Mouse (Mus musculus): ENCODE results near the gene Rasgef1b. TPM values are rescaled to one million over a fixed set of nuclear protein-coding genes. Genes with fewer than 3 reads are reported as not detected.

Rasgef1b gene
- polyA plus RNA-seq, 1 experiment from 2014 or later, result 59.7 TPM

GRCm38 (mm10) chr5:99370636-99371035 lies 358.2 kb downstream of the Rasgef1b start:
- 90% methylated on average over 5 of the region's 5 CpGs for WGBS

GRCm38 (mm10) chr5:99369256-99369655 lies 359.6 kb downstream of the Rasgef1b start:
- Histone ChIP-seq H3K4me1 (ENCODE audit: control insufficient read depth, insufficient read depth, low read length) (no peaks in the 10 kb centered on the region), H3K9me3 (replicated peaks; ENCODE audit: control insufficient read depth, low read length, poor library complexity, severe bottlenecking) (no peaks in the 10 kb centered on the region), H3K4me2 (ENCODE audit: low read length) (no peak overlapping the region), H3K27me3 (ENCODE audit: control insufficient read depth, insufficient read depth, low read depth, low read length) (no peaks in the 10 kb centered on the region), H3K36me3 (ENCODE audit: control insufficient read depth, insufficient read depth, low read length) (no peaks in the 10 kb centered on the region), H3K9ac (ENCODE audit: low read depth, low read length) (no peak overlapping the region), H3K27ac (ENCODE audit: low read length) (no peak overlapping the region), H3K4me3 (ENCODE audit: low read depth, low read length) (no peak overlapping the region)
- 82% methylated on average over 6 of the region's 6 CpGs for WGBS
- ATAC-seq, result no peak

More at GRCm38 (mm10) chr5:99370636-99371035, 358.2 kb downstream of the Rasgef1b start:
- Histone ChIP-seq H3K4me3 (ENCODE audit: low read depth, low read length) (no peak overlapping the region), H3K4me1 (ENCODE audit: control insufficient read depth, insufficient read depth, low read length) (no peaks in the 10 kb centered on the region), H3K4me2 (ENCODE audit: low read length) (no peak overlapping the region), H3K9ac (ENCODE audit: low read depth, low read length) (no peak overlapping the region), H3K27ac (ENCODE audit: low read length) (no peak overlapping the region), H3K9me3 (replicated peaks; ENCODE audit: control insufficient read depth, low read length, poor library complexity, severe bottlenecking) (no peaks in the 10 kb centered on the region), H3K27me3 (ENCODE audit: control insufficient read depth, insufficient read depth, low read depth, low read length) (no peaks in the 10 kb centered on the region), H3K36me3 (ENCODE audit: control insufficient read depth, insufficient read depth, low read length) (no peaks in the 10 kb centered on the region)
- ATAC-seq, result no peak

GRCm38 (mm10) chr5:99368615-99369014 lies 360.2 kb downstream of the Rasgef1b start:
- Histone ChIP-seq H3K9ac (ENCODE audit: low read depth, low read length) (no peak overlapping the region), H3K4me3 (ENCODE audit: low read depth, low read length) (no peak overlapping the region)
- WGBS, result 96% methylated on average over 1 of the region's 1 CpGs

GRCm38 (mm10) chr5:99360531-99360930 lies 368.3 kb downstream of the Rasgef1b start:
- no peak overlapping the region for H3K27ac ChIP-seq (ENCODE audit: low read length)
- H3K27me3 ChIP-seq (ENCODE audit: control insufficient read depth, insufficient read depth, low read depth, low read length), result no peaks in the 10 kb centered on the region
- ATAC-seq, result no peak
- no peaks in the 10 kb centered on the region for H3K9me3 ChIP-seq (replicated peaks; ENCODE audit: control insufficient read depth, low read length, poor library complexity, severe bottlenecking)
- no peaks in the 10 kb centered on the region for H3K36me3 ChIP-seq (ENCODE audit: control insufficient read depth, insufficient read depth, low read length)
- H3K9ac ChIP-seq (ENCODE audit: low read depth, low read length), result no peak overlapping the region
- 79% methylated on average over 3 of the region's 3 CpGs for WGBS
- H3K4me1 ChIP-seq (ENCODE audit: control insufficient read depth, insufficient read depth, low read length), result no peaks in the 10 kb centered on the region
- no peak overlapping the region for H3K4me2 ChIP-seq (ENCODE audit: low read length)
- H3K4me3 ChIP-seq (ENCODE audit: low read depth, low read length), result no peak overlapping the region

More at GRCm38 (mm10) chr5:99368615-99369014, 360.2 kb downstream of the Rasgef1b start:
- H3K27me3 ChIP-seq (ENCODE audit: control insufficient read depth, insufficient read depth, low read depth, low read length), result no peaks in the 10 kb centered on the region
- no peaks in the 10 kb centered on the region for H3K4me1 ChIP-seq (ENCODE audit: control insufficient read depth, insufficient read depth, low read length)
- no peak overlapping the region for H3K4me2 ChIP-seq (ENCODE audit: low read length)
- no peaks in the 10 kb centered on the region for H3K36me3 ChIP-seq (ENCODE audit: control insufficient read depth, insufficient read depth, low read length)
- ATAC-seq, result no peak
- H3K27ac ChIP-seq (ENCODE audit: low read length), result no peak overlapping the region
- no peaks in the 10 kb centered on the region for H3K9me3 ChIP-seq (replicated peaks; ENCODE audit: control insufficient read depth, low read length, poor library complexity, severe bottlenecking)

GRCm38 (mm10) chr5:99359251-99359650 lies 369.6 kb downstream of the Rasgef1b start:
- no peak for ATAC-seq
- H3K27me3 ChIP-seq (ENCODE audit: control insufficient read depth, insufficient read depth, low read depth, low read length), result no peaks in the 10 kb centered on the region
- H3K27ac ChIP-seq (ENCODE audit: low read length), result no peak overlapping the region
- no peaks in the 10 kb centered on the region for H3K36me3 ChIP-seq (ENCODE audit: control insufficient read depth, insufficient read depth, low read length)
- no peak overlapping the region for H3K4me2 ChIP-seq (ENCODE audit: low read length)
- H3K9me3 ChIP-seq (replicated peaks; ENCODE audit: control insufficient read depth, low read length, poor library complexity, severe bottlenecking), result no peaks in the 10 kb centered on the region
- 92% methylated on average over 5 of the region's 5 CpGs for WGBS
- H3K4me1 ChIP-seq (ENCODE audit: control insufficient read depth, insufficient read depth, low read length), result no peaks in the 10 kb centered on the region
- no peak overlapping the region for H3K9ac ChIP-seq (ENCODE audit: low read depth, low read length)
- no peak overlapping the region for H3K4me3 ChIP-seq (ENCODE audit: low read depth, low read length)

- H3K27me3 ChIP-seq (ENCODE audit: control insufficient read depth, insufficient read depth, low read depth, low read length), result no peaks in the 10 kb centered on the region
- H3K4me1 ChIP-seq (ENCODE audit: control insufficient read depth, insufficient read depth, low read length), result no peaks in the 10 kb centered on the region
- H3K36me3 ChIP-seq (ENCODE audit: control insufficient read depth, insufficient read depth, low read length), result no peaks in the 10 kb centered on the region
- H3K9ac ChIP-seq (ENCODE audit: low read depth, low read length), result no peak overlapping the region
- no peak overlapping the region for H3K4me3 ChIP-seq (ENCODE audit: low read depth, low read length)
- 80% methylated on average over 5 of the region's 5 CpGs for WGBS
- no peak for ATAC-seq
- H3K27ac ChIP-seq (ENCODE audit: low read length), result no peak overlapping the region
- no peak overlapping the region for H3K4me2 ChIP-seq (ENCODE audit: low read length)
- no peaks in the 10 kb centered on the region for H3K9me3 ChIP-seq (replicated peaks; ENCODE audit: control insufficient read depth, low read length, poor library complexity, severe bottlenecking)
Measured at GRCm38 (mm10) chr5:99354640-99355132, 374.2 kb downstream of the Rasgef1b start.

GRCm38 (mm10) chr5:99350030-99350429 lies 378.8 kb downstream of the Rasgef1b start:
- Histone ChIP-seq H3K27ac (ENCODE audit: low read length) (no peak overlapping the region), H3K4me1 (ENCODE audit: control insufficient read depth, insufficient read depth, low read length) (no peaks in the 10 kb centered on the region), H3K36me3 (ENCODE audit: control insufficient read depth, insufficient read depth, low read length) (no peaks in the 10 kb centered on the region), H3K4me2 (ENCODE audit: low read length) (no peak overlapping the region), H3K27me3 (ENCODE audit: control insufficient read depth, insufficient read depth, low read depth, low read length) (no peaks in the 10 kb centered on the region), H3K9ac (ENCODE audit: low read depth, low read length) (no peak overlapping the region), H3K9me3 (replicated peaks; ENCODE audit: control insufficient read depth, low read length, poor library complexity, severe bottlenecking) (no peaks in the 10 kb centered on the region), H3K4me3 (ENCODE audit: low read depth, low read length) (no peak overlapping the region)
- 37% methylated on average over 4 of the region's 4 CpGs for WGBS
- ATAC-seq, result no peak

GRCm38 (mm10) chr5:99348257-99348849 lies 380.5 kb downstream of the Rasgef1b start:
- ATAC-seq, result no peak
- Histone ChIP-seq H3K27ac (ENCODE audit: low read length) (no peak overlapping the region), H3K9ac (ENCODE audit: low read depth, low read length) (no peak overlapping the region), H3K4me2 (ENCODE audit: low read length) (no peak overlapping the region), H3K4me1 (ENCODE audit: control insufficient read depth, insufficient read depth, low read length) (no peaks in the 10 kb centered on the region), H3K27me3 (ENCODE audit: control insufficient read depth, insufficient read depth, low read depth, low read length) (no peaks in the 10 kb centered on the region), H3K4me3 (ENCODE audit: low read depth, low read length) (no peak overlapping the region), H3K9me3 (replicated peaks; ENCODE audit: control insufficient read depth, low read length, poor library complexity, severe bottlenecking) (no peaks in the 10 kb centered on the region), H3K36me3 (ENCODE audit: control insufficient read depth, insufficient read depth, low read length) (no peaks in the 10 kb centered on the region)
- WGBS, result 84% methylated on average over 8 of the region's 8 CpGs

- Histone ChIP-seq H3K4me1 (ENCODE audit: control insufficient read depth, insufficient read depth, low read length) (no peaks in the 10 kb centered on the region), H3K9ac (ENCODE audit: low read depth, low read length) (no peak overlapping the region), H3K36me3 (ENCODE audit: control insufficient read depth, insufficient read depth, low read length) (no peaks in the 10 kb centered on the region), H3K27me3 (ENCODE audit: control insufficient read depth, insufficient read depth, low read depth, low read length) (no peaks in the 10 kb centered on the region), H3K9me3 (replicated peaks; ENCODE audit: control insufficient read depth, low read length, poor library complexity, severe bottlenecking) (no peaks in the 10 kb centered on the region), H3K4me2 (ENCODE audit: low read length) (no peak overlapping the region), H3K4me3 (ENCODE audit: low read depth, low read length) (no peak overlapping the region), H3K27ac (ENCODE audit: low read length) (no peak overlapping the region)
- no peak for ATAC-seq
- WGBS, result 97% methylated on average over 10 of the region's 10 CpGs
Measured at GRCm38 (mm10) chr5:99342527-99342926, 386.3 kb downstream of the Rasgef1b start.

Measured in midbrain, embryonic 16.5 days (tissue).